Mouse (Mus musculus) thymus, postnatal 0 days (tissue): ENCODE measurements at regions not wholly inside any gene's neighbourhood (a gene's known extent, or its start where the extent isn't known, plus 50 kb on each side); places are given as distances from the start of the nearest gene placed in this dataset.

ENCODE experiments used
- DNase-seq: peaks from one replicate; pipeline ENCODE4 v3.0.0-alpha.2; 2015; ENCODE audit warnings: low spot score

GRCm38 (mm10) chr10:122197703-122198102 is 100.5 kb upstream of the Rxylt1 start:
- DNase-seq = no peak

- no peak for DNase-seq
Observed at GRCm38 (mm10) chr10:122194139-122194538, 97.0 kb upstream of the Rxylt1 start.

- DNase-seq = no peak
Observed at GRCm38 (mm10) chr10:122193343-122193742, 96.2 kb upstream of the Rxylt1 start.

- DNase-seq = no peak
Observed at GRCm38 (mm10) chr10:122185152-122185745, 88.1 kb upstream of the Rxylt1 start.

- DNase-seq = no peak
Observed at GRCm38 (mm10) chr10:122183025-122183424, 85.9 kb upstream of the Rxylt1 start.

GRCm38 (mm10) chr10:122149038-122149437 is 51.9 kb upstream of the Rxylt1 start:
- no peak for DNase-seq

GRCm38 (mm10) chr10:122148609-122149008 is 51.4 kb upstream of the Rxylt1 start:
- DNase-seq = no peak
